Mouse (Mus musculus) heart, postnatal 25 days (tissue): ENCODE data around the gene Apobec3. TPM values are rescaled to one million over a fixed set of nuclear protein-coding genes. Genes with fewer than 3 reads are reported as not detected.

Experiments
- DNase-seq: peaks from one replicate; pipeline ENCODE4 v3.0.0; 2022; ENCODE audit warnings: low spot score
- intact Hi-C: fragments of 180-260 bp; cut with DNase I; formaldehyde crosslinking; loops from one replicate; pipeline ENCODE4 v1.15.1; 2025
- total RNA-seq, 2 experiments: library from RNA; stranded (reverse); gene quantifications; 2 replicates each; pipeline ENCODE4 v1.2.3; 2021

The Apobec3 gene
- 1 to 10 TPM; 6.3 to 6.4 TPM for total RNA-seq

DNA sequence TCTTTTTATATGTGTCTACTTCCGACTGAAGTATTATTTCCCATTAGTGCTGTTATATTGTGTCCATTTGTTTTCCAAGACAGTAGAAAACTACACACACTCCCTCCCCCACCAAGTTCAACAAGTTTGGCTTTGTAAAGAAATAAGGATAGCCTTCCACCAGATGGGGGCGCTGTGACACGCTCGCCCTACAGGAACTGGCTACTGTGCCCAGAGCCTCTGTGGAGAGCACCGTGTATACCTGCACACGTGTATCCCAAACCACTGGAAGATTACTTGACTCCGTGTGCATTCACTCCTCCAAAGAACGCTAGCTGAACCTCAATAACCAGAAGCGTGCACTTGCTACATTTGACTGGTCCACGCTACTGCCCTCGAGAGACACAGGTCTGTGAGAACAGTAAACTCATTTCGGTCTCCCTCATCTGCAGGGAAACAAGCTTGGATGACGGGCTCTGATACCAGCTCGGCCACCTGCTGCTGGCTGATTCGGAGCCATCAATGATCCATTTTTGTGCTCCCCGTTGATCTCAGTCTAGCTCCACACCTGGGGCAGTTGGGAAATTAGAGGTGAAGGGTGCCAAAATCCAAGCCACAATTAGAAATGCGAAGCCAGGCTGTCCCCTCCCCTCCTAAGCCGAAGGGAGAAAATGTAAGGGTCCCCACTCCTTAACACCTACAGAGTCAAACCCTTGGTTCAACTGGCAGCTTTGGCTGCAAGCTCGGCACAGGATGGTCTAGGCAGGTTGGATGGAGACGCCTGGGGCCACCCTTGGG lies at the start of gene Apobec3:
Gene Apobec3 (plus strand): TSS at position 224 of the 777 bp plus-strand sequence.
- intact Hi-C loops = loop anchor here (5.0 kb wide), 1 partner anchor 139 kb away; no protein-coding TSS in a partner anchor
- DNase-seq = peak; percentile 43

DNA sequence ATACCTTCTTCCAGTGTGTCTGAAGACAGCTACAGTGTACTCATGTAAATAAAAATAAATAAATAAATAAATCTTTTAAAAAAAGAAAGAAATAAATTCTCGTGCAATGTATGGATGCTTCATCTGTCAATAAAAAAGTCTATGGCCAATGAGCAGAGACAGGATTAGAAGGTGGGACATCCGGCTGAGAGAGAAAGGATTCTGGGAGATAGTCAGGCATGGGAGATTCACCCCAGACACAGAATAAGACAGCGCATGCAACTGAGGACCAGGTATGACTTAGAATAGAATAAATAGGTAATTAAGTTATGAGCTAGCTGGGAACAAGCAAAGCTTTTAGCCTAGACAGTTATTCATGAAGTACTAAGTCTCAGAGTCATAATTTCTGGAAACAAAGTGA lies 48.5 kb upstream of the Apobec3 start:
- DNase-seq = no peak
- intact Hi-C loops = no loop called here

DNA sequence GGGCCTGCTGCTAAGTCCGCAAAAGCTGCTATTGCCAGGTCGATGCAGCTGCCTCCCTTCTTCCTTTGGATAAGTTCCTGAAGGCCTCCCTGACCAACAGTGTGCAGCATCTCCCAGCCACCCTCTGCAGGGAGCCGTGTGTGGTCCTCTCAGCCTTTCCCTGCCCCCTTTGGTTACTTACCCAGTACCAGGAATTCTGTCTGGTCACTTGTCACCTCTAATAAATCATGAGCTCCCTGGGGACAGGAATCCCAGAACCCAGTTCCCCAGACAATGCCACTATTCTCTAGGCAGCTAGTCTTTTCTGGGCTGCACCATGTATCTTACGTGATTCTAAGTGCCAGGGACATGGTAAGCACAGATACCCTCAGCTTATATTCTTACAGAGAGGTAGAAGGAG lies 45.5 kb upstream of the Apobec3 start:
- intact Hi-C loops = no loop called here
- DNase-seq = no peak

DNA sequence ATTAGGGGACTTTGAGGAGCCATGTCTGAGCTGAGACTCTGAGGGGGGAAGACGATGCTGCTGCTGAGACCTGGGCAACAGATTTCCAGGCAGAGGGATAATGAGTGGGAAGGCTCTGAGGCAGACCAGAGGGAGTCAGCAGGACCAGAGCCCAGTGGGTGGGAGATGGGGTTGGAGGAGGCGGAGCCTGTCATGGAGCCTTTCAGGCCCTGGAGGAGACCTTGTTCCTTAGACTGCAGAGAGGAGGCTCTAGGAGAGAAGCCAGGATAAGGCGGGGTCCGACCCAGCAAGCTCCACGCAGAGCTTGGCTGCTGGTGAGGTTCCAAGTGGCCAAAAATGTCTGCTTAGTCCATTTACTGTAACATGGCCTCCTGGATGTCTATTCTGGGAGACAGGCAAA lies 44.4 kb upstream of the Apobec3 start:
- intact Hi-C loops = no loop called here
- peak; percentile 44 for DNase-seq

DNA sequence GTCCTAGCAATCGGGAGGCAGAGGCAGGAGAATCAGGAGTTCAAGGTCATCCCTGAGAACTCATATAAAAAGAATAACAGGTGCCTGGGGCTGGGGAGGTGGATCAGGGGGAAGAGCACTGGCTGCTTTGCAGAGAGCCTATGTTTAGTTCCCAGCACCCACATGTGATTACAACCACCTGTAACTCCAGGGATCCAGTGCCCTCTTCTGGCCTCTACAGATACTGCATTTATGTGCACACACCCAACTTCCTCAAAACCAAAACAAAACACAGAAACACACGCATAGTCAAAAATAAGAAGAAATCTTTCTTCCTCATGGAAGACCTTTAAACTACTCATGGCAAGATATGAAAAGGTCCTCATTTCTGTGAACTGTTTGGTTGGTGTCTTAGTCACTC lies 41.3 kb upstream of the Apobec3 start:
- DNase-seq = no peak
- intact Hi-C loops = no loop called here

DNA sequence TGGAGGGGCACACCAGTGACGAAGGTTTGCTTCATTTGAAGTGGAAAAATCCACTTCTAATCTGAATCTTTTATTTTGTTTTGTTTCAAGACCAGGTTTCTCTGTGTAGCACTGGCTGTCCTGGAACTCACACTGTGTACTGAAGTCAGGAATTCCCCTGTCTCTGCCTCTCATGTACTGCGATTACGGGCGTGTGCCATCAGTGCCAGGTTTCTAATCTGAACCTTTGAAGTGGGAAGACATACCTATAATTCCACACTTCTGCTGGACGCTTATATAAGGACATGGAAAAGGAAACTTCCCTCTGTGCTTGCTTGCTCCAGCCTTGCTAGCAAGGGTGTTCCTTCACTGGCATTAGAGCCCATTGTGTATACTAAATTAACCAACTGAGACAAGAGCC lies 32.5 kb upstream of the Apobec3 start:
- intact Hi-C loops = no loop called here
- no peak for DNase-seq

DNA sequence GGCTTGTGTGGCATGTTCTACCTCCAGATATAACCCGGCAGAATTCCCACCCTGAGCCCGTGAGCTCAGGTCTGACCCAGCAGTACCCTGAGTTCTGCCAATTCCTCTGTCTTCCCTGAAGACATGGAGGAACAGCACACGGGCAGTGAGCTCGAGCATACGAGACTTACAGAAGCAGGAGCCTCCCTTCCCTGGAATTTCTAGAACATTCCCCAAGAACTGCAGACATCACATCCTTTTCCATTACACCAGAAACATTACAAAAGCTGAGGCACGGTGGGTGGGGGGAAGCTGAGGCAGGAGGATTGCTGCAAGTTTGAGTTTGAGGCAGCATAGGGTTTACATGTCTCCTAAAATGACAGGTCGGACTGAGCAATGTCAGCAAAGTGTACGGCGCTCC lies 31.6 kb upstream of the Apobec3 start:
- no peak for DNase-seq
- intact Hi-C loops = no loop called here

DNA sequence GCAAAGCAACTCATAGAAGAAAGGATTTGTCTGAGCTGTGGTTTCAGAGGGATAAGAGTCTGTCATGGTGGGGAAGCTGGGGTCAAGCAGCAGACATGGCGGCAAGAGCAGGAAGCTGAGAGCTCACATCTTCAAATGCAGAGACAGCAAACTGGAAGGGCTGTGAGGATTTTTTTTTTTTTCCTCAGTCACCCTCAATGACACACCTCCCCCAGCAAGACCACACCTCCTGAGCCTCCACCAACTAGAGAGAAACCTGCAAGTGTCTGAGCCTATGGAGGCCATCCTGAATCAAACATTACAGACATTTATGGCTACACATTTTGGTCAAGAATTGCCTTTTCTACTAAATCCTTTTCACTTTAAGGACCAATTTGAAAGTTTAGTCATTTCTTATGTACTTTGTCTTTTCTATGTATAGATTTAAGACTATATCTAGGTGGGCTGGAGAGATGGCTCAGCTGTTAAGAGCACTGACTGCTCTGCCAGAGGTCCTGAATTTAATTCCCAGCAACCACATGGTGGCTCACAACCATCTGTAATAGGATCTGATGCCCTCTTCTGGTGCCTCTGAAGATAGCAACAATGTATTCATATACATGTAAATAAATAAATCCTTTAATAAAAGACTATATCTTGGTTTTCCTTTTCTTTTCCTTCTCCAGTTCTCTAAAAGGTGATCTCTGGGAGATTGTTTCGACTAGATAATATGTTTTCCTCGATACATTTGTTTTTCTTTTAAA lies 24.0 kb upstream of the Apobec3 start:
- no peak for DNase-seq
- intact Hi-C loops = no loop called here

DNA sequence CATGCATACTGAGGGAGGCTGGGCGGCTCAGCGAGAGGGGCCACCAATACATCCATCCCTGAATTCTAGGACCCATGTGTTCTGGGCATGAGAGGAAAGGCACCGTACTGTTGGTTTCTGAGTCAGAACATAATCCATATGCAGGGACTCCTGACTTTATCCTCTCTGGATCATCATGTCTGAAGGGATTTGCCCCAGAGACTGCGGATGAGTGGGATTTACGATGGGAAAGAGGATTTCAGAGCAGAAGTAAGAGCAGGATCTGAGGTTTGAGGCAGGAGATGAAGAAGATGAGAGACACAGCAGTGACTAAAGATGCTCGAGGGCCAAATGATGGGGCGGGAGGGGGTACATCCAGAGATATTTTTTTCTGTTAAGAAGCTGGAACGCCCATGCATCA lies 17.9 kb upstream of the Apobec3 start:
- DNase-seq = no peak
- intact Hi-C loops = no loop called here

DNA sequence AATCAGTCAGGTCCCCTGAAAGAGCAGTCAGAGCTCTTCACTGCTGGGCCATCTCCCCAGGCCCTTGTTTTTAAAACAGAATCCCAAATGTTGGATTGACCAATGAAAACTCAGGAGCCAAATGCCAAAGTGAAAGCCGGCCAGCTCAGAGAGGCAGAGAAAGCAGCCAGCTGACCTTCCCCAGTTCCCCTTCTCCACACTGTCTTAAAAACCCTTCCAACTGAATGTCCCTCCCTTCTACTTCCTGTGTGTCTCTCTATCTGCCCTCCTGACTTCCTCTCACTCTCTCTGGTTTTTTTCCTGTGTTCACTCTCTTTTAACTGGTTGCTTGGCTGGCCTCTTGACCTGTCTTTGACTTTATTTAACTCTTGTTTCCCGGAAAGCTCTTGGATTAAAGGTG lies 17.5 kb upstream of the Apobec3 start:
- intact Hi-C loops = no loop called here
- DNase-seq = no peak

DNA sequence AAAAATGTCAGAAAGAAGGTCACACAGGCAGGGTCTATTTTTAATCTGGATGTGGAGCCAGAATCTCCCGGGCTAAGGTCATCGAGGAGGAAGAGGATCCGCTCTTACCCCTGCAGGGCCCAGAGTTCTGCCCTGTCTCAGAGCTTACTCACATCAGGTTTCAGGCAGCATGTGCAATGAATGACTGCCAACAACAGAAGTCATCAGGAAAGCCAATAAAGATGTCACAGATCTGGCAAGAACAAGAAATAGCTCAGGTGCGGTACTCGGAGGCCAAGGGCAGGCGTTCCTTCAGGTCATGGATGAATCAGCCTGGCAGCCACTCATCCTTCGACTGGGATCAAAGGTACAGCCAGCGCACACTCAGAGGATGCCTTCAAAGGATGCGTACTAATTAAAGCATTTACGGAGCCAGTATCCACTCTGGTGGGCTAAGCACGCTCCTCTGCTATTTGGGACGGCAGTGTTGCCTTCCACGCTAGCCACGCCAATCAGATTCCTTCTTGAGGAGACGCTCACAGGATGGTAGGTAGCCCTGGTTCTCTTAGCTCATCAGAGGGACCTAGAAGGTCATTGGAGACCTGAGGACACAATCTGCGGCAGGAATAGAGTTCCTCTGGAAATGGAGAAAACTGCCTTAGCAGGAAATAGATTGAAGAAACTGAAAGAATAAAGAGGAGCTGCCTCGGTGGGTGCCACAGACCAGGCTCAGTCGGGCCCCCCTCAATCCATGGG lies 16.0 kb upstream of the Apobec3 start:
- no peak for DNase-seq

DNA sequence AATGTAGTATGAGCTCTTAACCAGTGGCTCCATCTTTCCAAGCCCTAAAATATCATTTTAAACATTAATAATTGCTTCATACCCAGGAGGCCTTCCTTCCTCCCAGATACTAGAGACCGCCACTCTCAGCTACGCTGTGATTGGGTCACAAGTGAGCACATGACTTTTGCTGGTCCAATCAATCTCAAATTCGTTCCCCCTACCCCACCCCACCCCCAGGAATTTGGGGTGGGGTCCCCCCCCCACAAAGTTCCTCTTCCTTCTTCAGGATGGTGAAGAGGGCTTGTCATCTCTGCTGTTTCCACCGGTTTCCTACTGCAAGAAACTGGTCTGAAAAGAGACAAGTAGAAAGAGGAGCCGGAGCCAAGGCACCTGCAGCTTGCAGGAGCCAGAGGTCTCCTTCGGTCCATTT lies 12.7 kb upstream of the Apobec3 start:
- DNase-seq = no peak
- intact Hi-C loops = no loop called here

More for the DNA sequence above, 16.0 kb upstream of the Apobec3 start:
- intact Hi-C loops = no loop called here

DNA sequence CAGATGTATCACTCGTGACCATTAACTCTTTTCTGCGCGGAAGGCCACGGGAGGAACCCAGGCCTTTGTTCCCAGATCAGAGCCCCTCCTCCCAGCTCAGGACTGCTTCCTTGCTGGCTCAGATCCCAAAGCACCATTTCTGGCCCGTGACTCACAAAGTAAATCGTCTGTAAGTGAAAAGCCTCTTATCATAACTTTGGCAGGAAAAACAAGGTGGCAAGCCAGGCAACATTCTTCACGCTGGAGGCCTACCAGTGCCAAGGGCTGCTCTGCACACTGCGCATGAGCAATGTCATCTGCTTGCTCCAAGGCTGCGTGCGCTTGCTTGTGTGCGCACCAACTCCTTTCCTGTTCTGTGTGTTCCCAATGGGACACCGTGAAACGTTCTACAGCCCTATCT lies 12.1 kb upstream of the Apobec3 start:
- DNase-seq = peak; percentile 84
- intact Hi-C loops = no loop called here

DNA sequence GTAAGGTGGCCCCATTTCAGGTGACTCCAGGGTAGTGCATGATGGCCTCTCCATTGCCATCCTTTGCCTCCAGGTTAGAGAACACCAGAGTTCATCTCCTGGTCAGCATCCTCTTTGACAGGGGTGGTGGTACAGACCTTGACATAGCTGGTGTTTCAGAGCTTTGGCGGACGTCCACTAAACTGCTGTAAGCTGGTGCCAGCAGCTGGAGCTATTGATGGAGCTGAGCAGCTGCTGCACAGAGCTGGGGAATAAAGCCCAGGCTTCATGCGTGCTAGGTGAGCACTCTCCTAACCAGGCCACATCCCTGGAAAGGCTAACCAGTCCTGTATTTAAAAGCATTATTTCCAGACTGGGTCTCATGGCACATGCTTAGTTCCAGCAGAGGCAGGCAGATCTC lies 11.0 kb upstream of the Apobec3 start:
- no peak for DNase-seq
- intact Hi-C loops = no loop called here

DNA sequence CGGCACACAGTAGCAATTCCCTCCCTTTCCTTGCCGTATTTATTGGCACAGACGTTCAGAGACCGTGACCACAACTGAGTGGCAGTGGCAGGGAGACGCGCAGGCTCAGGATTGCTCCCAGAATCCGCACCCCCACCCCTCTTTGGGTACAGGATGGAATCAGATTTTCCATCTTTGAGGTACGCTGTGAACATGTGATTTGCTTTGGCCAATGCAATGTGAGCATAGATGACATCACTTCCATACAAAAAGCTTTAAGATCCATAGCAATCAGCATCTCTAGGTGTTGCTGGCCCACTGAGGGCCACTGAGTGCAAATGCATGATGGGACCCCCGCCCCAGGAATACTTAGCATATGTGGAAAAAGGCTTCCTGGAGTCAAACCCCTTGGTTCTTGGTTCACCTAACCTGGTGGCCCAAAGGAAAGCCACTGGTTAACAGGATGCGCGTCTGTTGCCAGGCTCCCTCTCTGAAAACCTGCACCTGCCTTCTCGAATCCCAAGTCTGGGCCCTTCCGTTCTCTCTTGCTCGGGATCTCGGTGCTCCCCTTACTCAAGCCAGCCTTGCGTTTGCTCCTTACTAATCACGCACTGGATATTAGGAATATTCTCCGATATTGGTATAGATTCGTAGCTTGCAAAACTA lies 8.7 kb upstream of the Apobec3 start:
- intact Hi-C loops = loop anchor here (2.0 kb wide), 1 partner anchor 52 kb away; no protein-coding TSS in a partner anchor
- DNase-seq = no peak

DNA sequence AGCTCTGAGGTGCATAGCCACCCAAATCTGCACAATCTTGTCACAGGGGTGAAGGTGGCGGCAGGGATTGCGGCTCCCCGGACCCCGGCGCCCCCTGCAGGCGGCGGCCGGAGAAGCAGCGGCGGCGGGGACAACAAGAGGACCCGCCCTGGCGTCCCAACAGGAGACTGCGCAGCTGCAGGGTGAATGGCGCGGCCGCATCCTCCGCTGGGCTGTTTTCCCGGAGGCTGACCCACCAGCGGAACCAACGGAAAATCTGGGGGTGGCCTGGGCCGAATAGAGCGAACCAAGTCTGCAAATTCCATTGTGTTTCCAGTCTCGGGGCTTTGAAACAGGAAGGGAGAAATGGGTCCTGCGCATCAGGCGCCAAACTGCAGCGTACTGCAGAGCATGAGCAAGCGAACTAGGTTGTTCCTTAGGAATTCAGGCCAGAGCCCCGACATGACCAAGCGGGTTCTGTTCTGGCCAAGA lies 8.1 kb upstream of the Apobec3 start:
- intact Hi-C loops = loop anchor here (2.0 kb wide), 1 partner anchor 53 kb away; no protein-coding TSS in a partner anchor
- DNase-seq = peak; percentile 92

DNA sequence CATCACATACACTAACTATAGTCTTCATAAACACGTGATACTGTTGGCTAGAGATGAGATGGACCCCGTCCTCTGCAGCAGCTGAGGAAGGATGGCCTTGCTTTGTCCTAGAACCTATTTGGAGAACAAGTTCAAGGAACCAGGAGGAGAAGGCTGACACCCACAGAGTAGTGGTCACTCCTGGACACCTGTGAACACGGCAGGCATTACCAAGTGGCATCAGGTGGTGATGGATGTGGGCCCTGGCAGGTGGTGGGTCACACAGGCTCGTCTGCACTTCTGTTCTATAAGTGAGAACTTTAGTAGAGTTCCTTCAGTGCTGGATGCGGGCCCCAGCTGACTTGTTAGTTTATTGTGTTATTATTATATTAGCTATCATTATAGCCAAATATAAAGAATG lies 6.6 kb upstream of the Apobec3 start:
- intact Hi-C loops = no loop called here
- DNase-seq = no peak

DNA sequence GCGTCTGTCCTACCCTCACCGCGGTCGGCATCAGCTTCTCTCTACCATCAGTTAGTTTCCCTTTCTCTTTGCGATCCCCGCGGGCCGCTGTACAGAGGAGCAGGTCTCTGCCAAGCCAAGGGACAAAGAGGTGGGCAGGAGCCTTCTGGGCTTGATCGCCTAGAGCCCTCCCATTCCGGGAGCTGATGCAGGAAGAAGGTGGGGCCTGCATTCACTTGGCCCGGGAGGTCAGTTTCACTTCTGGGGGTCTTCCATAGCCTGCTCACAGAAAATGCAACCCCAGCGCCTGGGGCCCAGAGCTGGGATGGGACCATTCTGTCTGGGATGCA lies 718 bp downstream of the Apobec3 start:
- intact Hi-C loops = loop anchor here (5.0 kb wide), 1 partner anchor 140 kb away; no protein-coding TSS in a partner anchor
- peak; percentile 80 for DNase-seq

DNA sequence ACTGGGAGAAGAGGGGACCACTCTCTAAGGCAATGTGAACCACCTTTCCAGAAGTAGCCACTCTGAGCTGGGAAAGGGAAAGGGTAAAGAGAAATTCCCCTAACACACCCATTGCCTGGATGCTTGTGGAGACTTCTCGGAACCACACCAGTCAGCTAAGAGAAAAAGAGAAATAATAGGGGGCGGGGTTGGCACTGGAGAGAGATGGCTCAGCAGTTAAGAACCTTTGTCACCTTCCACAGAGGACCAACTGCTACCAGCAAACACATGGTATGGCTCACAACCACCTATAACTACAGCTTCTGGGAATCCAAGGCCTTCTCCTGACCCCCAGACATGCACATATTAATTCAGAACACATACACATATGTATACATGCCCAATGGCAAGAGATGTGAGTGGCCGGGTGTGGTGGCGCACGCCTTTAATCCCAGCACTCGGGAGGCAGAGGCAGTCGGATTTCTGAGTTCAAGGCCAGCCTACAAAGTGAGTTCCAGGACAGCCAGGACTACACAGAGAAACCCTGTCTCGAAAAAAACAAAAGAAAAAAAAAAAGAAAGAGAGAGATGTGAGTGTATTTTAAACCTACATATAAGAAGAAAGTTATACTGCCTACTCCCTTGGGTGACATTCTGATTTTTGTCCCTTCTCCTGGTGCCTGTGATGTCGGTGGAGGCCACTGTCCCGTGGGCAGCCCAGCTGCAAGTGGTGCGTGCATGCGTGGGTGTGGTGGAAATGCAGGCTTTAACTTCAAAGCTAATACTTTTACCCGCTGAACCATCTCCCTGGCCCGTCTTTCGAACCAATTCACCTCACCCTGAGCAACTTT lies 1.8 kb downstream of the Apobec3 start:
- DNase-seq = no peak
- intact Hi-C loops = loop anchor here (5.0 kb wide), 1 partner anchor 141 kb away; no protein-coding TSS in a partner anchor
